Mouse (Mus musculus) CH12.LX (cell line): ENCODE measurements around the gene Cnp. TPM values are rescaled to one million over a fixed set of nuclear protein-coding genes. Genes with fewer than 3 reads are reported as not detected.

Experiments
- DNase-seq: peaks from one replicate; pipeline ENCODE4 v3.0.0-alpha.2; 2013; ENCODE audit errors: extremely low read depth
- H3K27ac ChIP-seq: 2 replicates; pipeline ENCODE4 v1.5.1; 2012; ENCODE audit warnings: low read depth, mild to moderate bottlenecking, control low read depth, moderate library complexity; ENCODE audit not compliant: insufficient read depth
- H3K27me3 ChIP-seq: replicated peaks from 2 replicates; pipeline ENCODE3; 2012; ENCODE audit warnings: inconsistent platforms
- H3K36me3 ChIP-seq, 2 experiments: replicated peaks in 1 of 2; 2 replicates each; pipeline versions ENCODE3 to v1.6.1; 2012; ENCODE audit warnings: inconsistent platforms in 1 of 2, low read length in 1 of 2, mild to moderate bottlenecking in 1 of 2, mixed read lengths in 1 of 2, moderate library complexity in 1 of 2; ENCODE audit not compliant: control insufficient read depth in 1 of 2, insufficient read depth in 1 of 2
- H3K4me1 ChIP-seq, 2 experiments: 2 replicates each; pipeline ENCODE4 v1.6.1; 2012; ENCODE audit warnings: inconsistent platforms in 1 of 2, moderate library complexity in 1 of 2; ENCODE audit not compliant: insufficient read depth in 2 of 2, control insufficient read depth in 1 of 2
- H3K4me2 ChIP-seq: 2 replicates; pipeline ENCODE4 v1.6.1; 2012; ENCODE audit warnings: low read depth, mild to moderate bottlenecking, control low read depth; ENCODE audit not compliant: poor library complexity, insufficient read depth, severe bottlenecking
- H3K4me3 ChIP-seq, 3 experiments: fragments of 150-350 bp in 1 of 3; sonication (generic) in 1 of 3; replicated peaks in 1 of 3; 2 replicates each; pipeline versions ENCODE3 to v1.5.1; 2011 to 2012; ENCODE audit warnings: low read depth in 2 of 3, low read length in 2 of 3, mild to moderate bottlenecking in 2 of 3, moderate library complexity in 2 of 3, control low read depth in 1 of 3, improper control_type of control experiment in 1 of 3, inconsistent platforms in 1 of 3, mixed read lengths in 1 of 3; ENCODE audit not compliant: poor library complexity in 1 of 3
- H3K79me2 ChIP-seq: replicated peaks from 2 replicates; pipeline ENCODE4 v1.6.1; 2012; ENCODE audit warnings: mild to moderate bottlenecking, moderate library complexity; ENCODE audit not compliant: control insufficient read depth, poor library complexity, insufficient read depth, severe bottlenecking; ENCODE audit errors: extremely low read depth
- H3K9ac ChIP-seq: 2 replicates; pipeline ENCODE4 v1.6.1; 2012; ENCODE audit warnings: low read depth, mild to moderate bottlenecking, control low read depth, moderate library complexity; ENCODE audit not compliant: insufficient read depth
- H3K9me3 ChIP-seq: replicated peaks from 2 replicates; pipeline ENCODE3; 2012; ENCODE audit warnings: low read length, inconsistent platforms, mixed read lengths
- BHLHE40 ChIP-seq: IDR thresholded peaks from 2 replicates; pipeline ENCODE4 v1.6.1; 2011; ENCODE audit warnings: mild to moderate bottlenecking, low read depth, low read length, improper control_type of control experiment
- CHD1 ChIP-seq: IDR thresholded peaks from 2 replicates; pipeline ENCODE4 v1.6.1; 2012; ENCODE audit warnings: low read depth, low read length, improper control_type of control experiment, inconsistent platforms
- CHD2 ChIP-seq: IDR thresholded peaks from 2 replicates; pipeline ENCODE4 v1.6.1; 2011; ENCODE audit warnings: low read length, improper control_type of control experiment
- CTCF ChIP-seq, 2 experiments: IDR thresholded peaks in 1 of 2; conservative IDR thresholded peaks in 1 of 2; 2 replicates each; pipeline ENCODE4 v1.5.1; 2011 to 2012; ENCODE audit warnings: low read depth in 2 of 2, low read length in 2 of 2, improper control_type of control experiment in 1 of 2, inconsistent platforms in 1 of 2, mild to moderate bottlenecking in 1 of 2, moderate library complexity in 1 of 2
- ELF1 ChIP-seq: IDR thresholded peaks from 2 replicates; pipeline ENCODE4 v1.6.1; 2014; ENCODE audit warnings: low read depth, mild to moderate bottlenecking, inconsistent platforms, low read length, improper control_type of control experiment
- EP300 ChIP-seq: IDR thresholded peaks from 2 replicates; pipeline ENCODE4 v1.6.1; 2011; ENCODE audit warnings: low read length, improper control_type of control experiment
- HCFC1 ChIP-seq: IDR thresholded peaks from 2 replicates; pipeline ENCODE4 v1.6.1; 2012; ENCODE audit warnings: low read depth, mild to moderate bottlenecking, inconsistent platforms, low read length, improper control_type of control experiment
- IRF4 ChIP-seq: IDR thresholded peaks from 2 replicates; pipeline ENCODE4 v1.6.1; 2014; ENCODE audit warnings: low read depth, mild to moderate bottlenecking, inconsistent platforms, low read length, improper control_type of control experiment
- MAZ ChIP-seq: IDR thresholded peaks from 2 replicates; pipeline ENCODE4 v1.6.1; 2012; ENCODE audit warnings: low read depth, mild to moderate bottlenecking, inconsistent platforms, low read length, improper control_type of control experiment, moderate library complexity
- MEF2A ChIP-seq: IDR thresholded peaks from 2 replicates; pipeline ENCODE4 v1.6.1; 2014; ENCODE audit warnings: low read depth, mild to moderate bottlenecking, inconsistent platforms, low read length, improper control_type of control experiment, borderline replicate concordance
- MXI1 ChIP-seq: IDR thresholded peaks from 2 replicates; pipeline ENCODE4 v1.6.1; 2011; ENCODE audit warnings: mild to moderate bottlenecking, low read depth, low read length, improper control_type of control experiment
- MYC ChIP-seq: IDR thresholded peaks from 2 replicates; pipeline ENCODE4 v1.6.1; 2011; ENCODE audit warnings: low read depth, mild to moderate bottlenecking, improper control_type of control experiment, low read length
- NELFE ChIP-seq: IDR thresholded peaks from 2 replicates; pipeline ENCODE4 v1.6.1; 2011; ENCODE audit warnings: low read depth, low read length, improper control_type of control experiment
- RCOR1 ChIP-seq: conservative IDR thresholded peaks from 2 replicates; pipeline ENCODE4 v1.6.1; 2012; ENCODE audit warnings: low read depth, mild to moderate bottlenecking, inconsistent platforms, low read length, improper control_type of control experiment
- SIN3A ChIP-seq: IDR thresholded peaks from 2 replicates; pipeline ENCODE4 v1.6.1; 2012; ENCODE audit warnings: low read length, improper control_type of control experiment, inconsistent platforms
- dilution Hi-C: fragments of 300-500 bp; cut with MboI; formaldehyde crosslinking; loops from 2 replicates; pipeline ENCODE4 v1.14.3; 2020; ENCODE audit warnings: low sequenced_read_pairs; ENCODE audit not compliant: extremely low pct_unique_long_range_greater_than_20kb, extremely low pct_ligation_motif_present
- in situ Hi-C: fragments of 300-500 bp; cut with MboI; formaldehyde crosslinking; loops from 3 replicates; pipeline ENCODE4 v1.14.3; 2019; ENCODE audit warnings: low sequenced_read_pairs, low pct_ligation_motif_present, low pct_unique_long_range_greater_than_20kb, mixed read lengths
- polyA plus RNA-seq: library from polyadenylated mRNA; unstranded; fragments of >175 nt; gene quantifications from 2 replicates; pipeline ENCODE4 v1.2.1, GENCODE M21; 2012; ENCODE audit warnings: low read depth; ENCODE audit not compliant: insufficient read length
- total RNA-seq, 2 experiments: library from RNA; depleted of rRNA; stranded (reverse); fragments of 300-350 nt in 1 of 2; fragments of >200 nt in 1 of 2; gene quantifications; 2 replicates each; pipeline ENCODE4 v1.2.3; 2012 to 2014

Cnp gene
- total and polyA plus RNA-seq, 3 experiments: 77.7 to 87.8 (median 80.2) TPM

- Histone ChIP-seq H3K27me3 (peaks cover 8% of the 10 kb centered on the region), H3K27ac (no peak overlapping the region), H3K9ac (no peak overlapping the region), H3K9me3 (no peaks in the 10 kb centered on the region), H3K4me3 (no peak overlapping the region), H3K4me1 (no peaks in the 10 kb centered on the region), H3K79me2 (no peaks in the 10 kb centered on the region), H3K4me2 (no peak overlapping the region), H3K36me3 (no peaks in the 10 kb centered on the region)
- dilution Hi-C loops: no loop called here
- no peak for DNase-seq
- in situ Hi-C loops: no loop called here
- TF ChIP-seq MAZ (no peak), RCOR1 (no peak), CTCF (conservative IDR thresholded peaks at IDR 0.05 in 1 of 2, IDR thresholded peaks at IDR 0.05 in 1 of 2; ENCODE audit: low read depth in 2 of 2, low read length in 2 of 2) (no peak), EP300 (no peak), IRF4 (no peak), NELFE (no peak), BHLHE40 (no peak), CHD2 (no peak), HCFC1 (no peak), SIN3A (no peak), CHD1 (no peak), MXI1 (no peak), MEF2A (no peak), ELF1 (no peak), MYC (no peak)
- TF ChIP-seq, all 38 proteins: peak for 0
Observed at GRCm38 (mm10) chr11:100640159-100640906, 65.6 kb downstream of the Cnp start.

Other genes with a start within 250 kb of the Cnp start
- gene Gast, start 240.5 kb upstream of the Cnp start, total RNA-seq (2012; rRNA removed): not detected in 2 replicates
- gene Gast, start 240.5 kb upstream of the Cnp start, total RNA-seq (2014; rRNA removed): not detected in 2 replicates
- gene Gast, start 240.5 kb upstream of the Cnp start, polyA plus RNA-seq: not detected in 2 replicates
- gene Hap1, start 218.8 kb upstream of the Cnp start, total RNA-seq (2012; rRNA removed): 0.21 and 0.34 TPM in 2 replicates
- not detected in 2 replicates for gene Hap1, start 218.8 kb upstream of the Cnp start, total RNA-seq (2014; rRNA removed)
- gene Hap1, start 218.8 kb upstream of the Cnp start, polyA plus RNA-seq: 0.22 TPM in 1 of 2 replicates, not detected in the other
- gene Jup, start 177.1 kb upstream of the Cnp start, total RNA-seq (2012; rRNA removed): 0.92 and 1.1 TPM in 2 replicates
- 0.34 and 0.68 TPM in 2 replicates for gene Jup, start 177.1 kb upstream of the Cnp start, total RNA-seq (2014; rRNA removed)
- gene Jup, start 177.1 kb upstream of the Cnp start, polyA plus RNA-seq: 1.3 and 1.4 TPM in 2 replicates
- 0.04 TPM in 1 of 2 replicates, not detected in the other for gene P3h4, start 160.1 kb upstream of the Cnp start, total RNA-seq (2012; rRNA removed)
- not detected in 2 replicates for gene P3h4, start 160.1 kb upstream of the Cnp start, total RNA-seq (2014; rRNA removed)
- not detected in 2 replicates for gene P3h4, start 160.1 kb upstream of the Cnp start, polyA plus RNA-seq
- 0.34 and 0.63 TPM in 2 replicates for gene Fkbp10, start 159.2 kb upstream of the Cnp start, total RNA-seq (2012; rRNA removed)
- 0.24 and 0.46 TPM in 2 replicates for gene Fkbp10, start 159.2 kb upstream of the Cnp start, total RNA-seq (2014; rRNA removed)
- gene Fkbp10, start 159.2 kb upstream of the Cnp start, polyA plus RNA-seq: 0.30 and 0.31 TPM in 2 replicates
- gene Nt5c3b, start 133.1 kb upstream of the Cnp start, total RNA-seq (2012; rRNA removed): 54.4 and 60.3 TPM in 2 replicates
- 50.1 and 54.2 TPM in 2 replicates for gene Nt5c3b, start 133.1 kb upstream of the Cnp start, total RNA-seq (2014; rRNA removed)
- gene Nt5c3b, start 133.1 kb upstream of the Cnp start, polyA plus RNA-seq: 63.5 and 68.2 TPM in 2 replicates
- gene Klhl10, start 133.0 kb upstream of the Cnp start, total RNA-seq (2012; rRNA removed): 0.67 and 1.1 TPM in 2 replicates
- 0.48 and 0.54 TPM in 2 replicates for gene Klhl10, start 133.0 kb upstream of the Cnp start, total RNA-seq (2014; rRNA removed)
- gene Klhl10, start 133.0 kb upstream of the Cnp start, polyA plus RNA-seq: 0.30 and 0.56 TPM in 2 replicates
- gene Klhl11, start 102.2 kb upstream of the Cnp start, total RNA-seq (2012; rRNA removed): 19.5 and 24.1 TPM in 2 replicates
- 12.8 and 13.7 TPM in 2 replicates for gene Klhl11, start 102.2 kb upstream of the Cnp start, total RNA-seq (2014; rRNA removed)
- 9.8 and 10.1 TPM in 2 replicates for gene Klhl11, start 102.2 kb upstream of the Cnp start, polyA plus RNA-seq
- 246 and 263 TPM in 2 replicates for gene Acly, start 46.9 kb upstream of the Cnp start, total RNA-seq (2012; rRNA removed)
- gene Acly, start 46.9 kb upstream of the Cnp start, total RNA-seq (2014; rRNA removed): 245 and 277 TPM in 2 replicates
- 196 and 213 TPM in 2 replicates for gene Acly, start 46.9 kb upstream of the Cnp start, polyA plus RNA-seq
- gene Ttc25, start 29.3 kb upstream of the Cnp start, total RNA-seq (2012; rRNA removed): 1.3 and 1.8 TPM in 2 replicates
- 0.51 and 0.70 TPM in 2 replicates for gene Ttc25, start 29.3 kb upstream of the Cnp start, total RNA-seq (2014; rRNA removed)
- gene Ttc25, start 29.3 kb upstream of the Cnp start, polyA plus RNA-seq: 6.4 and 12.8 TPM in 2 replicates
- 59.9 and 70.0 TPM in 2 replicates for gene Nkiras2, start 44.3 kb downstream of the Cnp start, total RNA-seq (2012; rRNA removed)
- 46.6 and 53.8 TPM in 2 replicates for gene Nkiras2, start 44.3 kb downstream of the Cnp start, total RNA-seq (2014; rRNA removed)
- gene Nkiras2, start 44.3 kb downstream of the Cnp start, polyA plus RNA-seq: 57.9 and 60.0 TPM in 2 replicates
- gene Dnajc7, start 45.3 kb downstream of the Cnp start, total RNA-seq (2012; rRNA removed): 249 and 250 TPM in 2 replicates
- gene Dnajc7, start 45.3 kb downstream of the Cnp start, total RNA-seq (2014; rRNA removed): 123 and 141 TPM in 2 replicates
- gene Dnajc7, start 45.3 kb downstream of the Cnp start, polyA plus RNA-seq: 455 and 516 TPM in 2 replicates
- gene Zfp385c, start 117.6 kb downstream of the Cnp start, total RNA-seq (2012; rRNA removed): 0.04 and 0.08 TPM in 2 replicates
- not detected in 2 replicates for gene Zfp385c, start 117.6 kb downstream of the Cnp start, total RNA-seq (2014; rRNA removed)
- 0.14 and 0.15 TPM in 2 replicates for gene Zfp385c, start 117.6 kb downstream of the Cnp start, polyA plus RNA-seq
- gene Dhx58, start 129.4 kb downstream of the Cnp start, total RNA-seq (2012; rRNA removed): 6.3 and 7.2 TPM in 2 replicates
- 5.7 and 6.4 TPM in 2 replicates for gene Dhx58, start 129.4 kb downstream of the Cnp start, total RNA-seq (2014; rRNA removed)
- 14.7 and 15.7 TPM in 2 replicates for gene Dhx58, start 129.4 kb downstream of the Cnp start, polyA plus RNA-seq
- gene Kat2a, start 137.6 kb downstream of the Cnp start, total RNA-seq (2012; rRNA removed): 30.7 and 34.2 TPM in 2 replicates
- gene Kat2a, start 137.6 kb downstream of the Cnp start, total RNA-seq (2014; rRNA removed): 25.3 and 27.2 TPM in 2 replicates
- 81.0 and 82.9 TPM in 2 replicates for gene Kat2a, start 137.6 kb downstream of the Cnp start, polyA plus RNA-seq
- gene Hspb9, start 138.9 kb downstream of the Cnp start, total RNA-seq (2012; rRNA removed): not detected in 2 replicates
- gene Hspb9, start 138.9 kb downstream of the Cnp start, total RNA-seq (2014; rRNA removed): not detected in 2 replicates
- 0.54 and 0.57 TPM in 2 replicates for gene Hspb9, start 138.9 kb downstream of the Cnp start, polyA plus RNA-seq
- 121 and 144 TPM in 2 replicates for gene Rab5c, start 163.3 kb downstream of the Cnp start, total RNA-seq (2012; rRNA removed)
- gene Rab5c, start 163.3 kb downstream of the Cnp start, total RNA-seq (2014; rRNA removed): 135 and 150 TPM in 2 replicates
- 144 and 156 TPM in 2 replicates for gene Rab5c, start 163.3 kb downstream of the Cnp start, polyA plus RNA-seq
- 1.8 and 2.2 TPM in 2 replicates for gene Kcnh4, start 185.0 kb downstream of the Cnp start, total RNA-seq (2012; rRNA removed)
- gene Kcnh4, start 185.0 kb downstream of the Cnp start, total RNA-seq (2014; rRNA removed): 0.87 and 1.0 TPM in 2 replicates
- gene Kcnh4, start 185.0 kb downstream of the Cnp start, polyA plus RNA-seq: 3.4 and 4.0 TPM in 2 replicates
- not detected in 2 replicates for gene Hcrt, start 188.0 kb downstream of the Cnp start, total RNA-seq (2012; rRNA removed)
- gene Hcrt, start 188.0 kb downstream of the Cnp start, total RNA-seq (2014; rRNA removed): not detected in 2 replicates
- not detected in 2 replicates for gene Hcrt, start 188.0 kb downstream of the Cnp start, polyA plus RNA-seq
- 16.6 and 17.0 TPM in 2 replicates for gene Ghdc, start 196.1 kb downstream of the Cnp start, total RNA-seq (2012; rRNA removed)
- 10.9 and 11.5 TPM in 2 replicates for gene Ghdc, start 196.1 kb downstream of the Cnp start, total RNA-seq (2014; rRNA removed)
- 16.7 and 17.9 TPM in 2 replicates for gene Ghdc, start 196.1 kb downstream of the Cnp start, polyA plus RNA-seq